Mouse (Mus musculus) cerebellum, postnatal 36 days (tissue): ENCODE data around the gene Olfr374.
A peak's percentile ranks its signal among the peaks of the same experiment; 100 is the strongest.

ENCODE experiments used
- DNase-seq, 2 experiments: peaks; one replicate each; pipeline ENCODE4 v3.0.0; 2021 to 2022; ENCODE audit warnings: mixed read lengths in 2 of 2

Gene Olfr374

GRCm38 (mm10) chr8:72135446-72136301 lies 28.8 kb downstream of the Olfr374 start:
- peak in 1 of 2 experiments; percentile 19 for DNase-seq

GRCm38 (mm10) chr8:72136302-72136978 lies 29.6 kb downstream of the Olfr374 start:
- peak; percentile 37 to 38 for DNase-seq

- no peak for DNase-seq
These were observed 30.6 kb downstream of the Olfr374 start for GRCm38 (mm10) chr8:72137431-72137830.

GRCm38 (mm10) chr8:72138456-72138855 lies 31.6 kb downstream of the Olfr374 start:
- no peak for DNase-seq

- DNase-seq = no peak
These were observed 36.5 kb downstream of the Olfr374 start for GRCm38 (mm10) chr8:72143256-72143824.

- no peak for DNase-seq
These were observed 37.6 kb downstream of the Olfr374 start for GRCm38 (mm10) chr8:72144345-72144975.

GRCm38 (mm10) chr8:72145511-72145910 lies 38.7 kb downstream of the Olfr374 start:
- DNase-seq = no peak

- DNase-seq = no peak
These were observed 39.2 kb downstream of the Olfr374 start for GRCm38 (mm10) chr8:72146056-72146455.

GRCm38 (mm10) chr8:72146556-72146955 lies 39.7 kb downstream of the Olfr374 start:
- DNase-seq = no peak

- DNase-seq = no peak
These were observed 40.4 kb downstream of the Olfr374 start for GRCm38 (mm10) chr8:72147266-72147665.

GRCm38 (mm10) chr8:72149056-72149455 lies 42.2 kb downstream of the Olfr374 start:
- DNase-seq = no peak

GRCm38 (mm10) chr8:72151418-72152078 lies 44.7 kb downstream of the Olfr374 start:
- no peak for DNase-seq

- no peak for DNase-seq
These were observed 46.5 kb downstream of the Olfr374 start for GRCm38 (mm10) chr8:72153382-72153781.

- no peak for DNase-seq
These were observed 51.3 kb downstream of the Olfr374 start for GRCm38 (mm10) chr8:72158096-72158495.

GRCm38 (mm10) chr8:72158726-72159125 lies 51.9 kb downstream of the Olfr374 start:
- no peak for DNase-seq

GRCm38 (mm10) chr8:72160007-72160406 lies 53.2 kb downstream of the Olfr374 start:
- no peak for DNase-seq

- peak; percentile 100 for DNase-seq
These were observed 54.2 kb downstream of the Olfr374 start, which contains the start of gene Rab8a for GRCm38 (mm10) chr8:72160707-72161697. Gene Rab8a, plus strand, starts transcription at chr8:72161200.

GRCm38 (mm10) chr8:72162821-72163220 lies 56.0 kb downstream of the Olfr374 start:
- DNase-seq = no peak
